Mouse (Mus musculus) ovary, adult 18-20 months (tissue): ENCODE data around the gene Fbxo27.
A peak's percentile ranks its signal among the peaks of the same experiment; 100 is the strongest.
"Not testable (repeated sequence)": the region's sequence is repeated elsewhere in the genome, so short reads cannot be mapped to it uniquely, and the experiment has no call there.

Source experiments
- DNase-seq: peaks from one replicate; pipeline ENCODE4 v3.0.0; 2022; ENCODE audit warnings: low spot score, mixed read lengths

Fbxo27 gene

DNA sequence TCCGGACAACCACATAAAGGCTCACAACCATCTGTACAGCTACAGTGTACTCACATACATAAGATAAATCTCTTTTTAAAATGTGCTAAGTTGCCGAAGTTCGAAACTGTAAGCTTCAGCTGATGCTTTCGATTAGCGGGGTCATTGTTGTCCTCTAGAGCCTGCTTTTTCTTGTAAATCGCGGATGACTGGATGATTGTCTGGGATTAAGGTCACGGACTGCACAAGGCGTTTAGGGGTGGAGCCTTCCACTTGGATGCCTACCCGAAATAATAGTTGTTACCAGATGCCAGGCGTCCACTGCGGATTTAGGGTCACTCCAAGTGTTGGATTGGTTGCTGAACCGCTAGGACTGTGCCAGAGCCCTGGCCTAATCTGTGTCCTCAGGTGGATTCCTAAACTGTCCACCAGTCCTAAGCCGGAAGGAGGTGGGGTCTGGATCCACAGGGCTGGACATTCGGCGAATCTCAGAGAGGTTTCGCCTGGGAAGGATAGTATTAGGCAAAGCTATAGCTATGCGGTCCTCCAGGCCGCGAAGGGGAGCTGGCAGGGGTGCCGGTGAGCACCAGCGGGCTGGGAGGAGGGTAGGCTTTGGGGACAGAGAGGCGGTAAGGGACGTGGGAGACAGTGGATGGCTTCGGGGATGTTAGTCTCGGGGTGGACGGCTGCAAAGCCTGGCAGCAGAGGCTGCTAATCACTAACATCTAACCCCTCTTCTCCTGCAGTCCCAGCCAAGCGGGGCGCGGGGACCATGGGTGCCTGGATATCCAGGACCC, at the start of gene Fbxo27:
TSS of gene Fbxo27 (plus strand) at position 305 of the 776 bp plus-strand sequence.
- no peak for DNase-seq

DNA sequence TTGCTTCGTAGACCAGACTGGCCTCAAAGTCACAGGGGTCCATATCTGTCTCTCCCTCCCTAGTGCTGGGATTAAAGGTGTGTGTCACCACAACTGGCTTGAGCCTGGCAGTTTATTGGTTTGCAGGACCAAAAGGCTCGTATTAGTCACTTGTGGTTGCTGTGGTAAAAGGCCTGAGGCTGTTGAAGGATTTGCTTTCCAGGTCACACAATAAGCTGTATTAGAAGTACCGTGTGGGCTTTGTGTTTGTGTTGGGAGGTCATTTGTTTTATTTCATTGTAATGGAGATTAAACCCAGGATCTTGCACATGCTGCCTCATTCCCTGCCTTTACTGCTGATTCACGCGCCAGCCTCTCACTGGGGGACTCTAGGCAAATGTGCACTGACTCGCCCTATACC, 47.3 kb upstream of the Fbxo27 start:
- no peak for DNase-seq

DNA sequence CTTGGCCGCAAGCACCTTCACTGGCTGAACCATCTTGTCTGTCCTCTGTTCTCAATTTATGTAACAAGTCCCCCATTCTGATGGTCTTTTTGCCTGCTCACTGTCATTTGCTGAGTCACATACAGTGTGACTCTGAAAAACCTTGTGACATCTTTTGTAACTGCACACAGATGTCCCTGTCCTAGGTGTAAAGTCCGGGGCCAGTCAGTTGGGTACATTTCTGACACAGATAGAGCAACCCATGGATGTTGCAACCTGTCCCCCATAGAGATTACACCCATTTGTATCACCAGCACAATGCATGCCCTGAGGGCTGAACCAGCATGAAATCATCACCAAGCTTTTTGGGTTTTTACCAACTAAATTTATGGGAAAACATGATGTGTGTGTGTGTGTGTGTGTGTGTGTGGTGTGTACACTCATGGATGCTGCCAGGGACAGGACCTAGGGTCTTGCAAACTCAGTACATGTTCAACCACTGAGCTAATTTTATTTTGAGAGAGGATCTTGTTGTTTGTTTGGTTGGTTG, 46.6 kb upstream of the Fbxo27 start:
- DNase-seq: no peak

DNA sequence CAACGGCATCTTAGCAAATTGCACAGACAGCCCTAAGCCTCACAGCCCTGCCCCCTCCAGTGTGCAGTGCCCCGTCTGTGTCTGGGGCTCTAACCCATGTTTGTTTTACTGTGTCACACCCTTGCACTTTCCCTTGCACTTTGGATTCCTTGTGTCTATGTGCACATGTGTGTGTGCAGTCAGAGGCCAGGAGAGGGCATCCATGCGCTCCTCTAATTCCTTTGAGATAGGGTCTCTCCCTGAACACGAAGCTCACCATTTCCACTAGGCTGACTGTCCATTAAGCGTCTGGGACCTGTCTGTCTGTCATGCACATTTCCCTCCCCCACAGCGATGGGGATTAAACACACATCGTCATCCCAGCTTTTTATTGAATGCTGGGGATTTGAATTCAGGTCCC, 45.6 kb upstream of the Fbxo27 start:
- DNase-seq: no peak

DNA sequence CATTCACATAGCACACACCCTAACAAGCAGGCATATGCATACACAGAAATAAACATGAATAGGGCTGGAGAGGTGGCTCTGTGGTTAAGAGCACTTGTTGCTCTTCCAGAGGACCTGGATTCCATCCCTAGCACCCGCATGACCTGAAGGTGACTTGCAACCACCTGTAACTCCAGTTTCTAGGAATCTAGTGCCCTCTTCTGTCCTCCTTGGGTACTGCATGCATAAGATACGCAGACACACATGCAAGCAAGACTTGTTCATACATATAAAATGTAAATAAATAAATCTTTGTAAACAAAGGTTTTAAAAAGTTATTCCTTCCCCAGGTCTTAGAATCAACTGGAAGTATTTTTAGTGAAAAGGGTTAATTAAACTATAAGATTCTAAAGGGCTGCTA, 41.5 kb upstream of the Fbxo27 start:
- DNase-seq: no peak

DNA sequence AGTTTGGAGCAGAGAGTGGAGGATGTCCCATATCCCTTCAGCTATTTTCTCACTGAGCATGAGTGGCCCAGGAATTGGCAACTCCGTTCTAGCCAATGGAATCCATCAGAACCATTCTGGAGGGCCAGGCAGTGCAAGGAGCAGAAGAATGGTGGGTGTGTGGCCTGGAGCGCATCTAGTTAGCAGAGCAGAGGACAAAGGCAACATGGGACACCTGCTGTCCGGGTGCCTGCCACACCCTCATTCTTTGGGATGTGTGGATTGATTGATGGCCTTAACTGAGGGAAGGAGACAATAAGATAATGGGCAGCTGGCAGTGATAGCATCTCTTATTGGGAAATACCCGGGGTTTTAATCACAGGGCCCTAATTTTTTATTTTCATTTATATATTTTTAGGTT, 36.2 kb upstream of the Fbxo27 start:
- DNase-seq: no peak

DNA sequence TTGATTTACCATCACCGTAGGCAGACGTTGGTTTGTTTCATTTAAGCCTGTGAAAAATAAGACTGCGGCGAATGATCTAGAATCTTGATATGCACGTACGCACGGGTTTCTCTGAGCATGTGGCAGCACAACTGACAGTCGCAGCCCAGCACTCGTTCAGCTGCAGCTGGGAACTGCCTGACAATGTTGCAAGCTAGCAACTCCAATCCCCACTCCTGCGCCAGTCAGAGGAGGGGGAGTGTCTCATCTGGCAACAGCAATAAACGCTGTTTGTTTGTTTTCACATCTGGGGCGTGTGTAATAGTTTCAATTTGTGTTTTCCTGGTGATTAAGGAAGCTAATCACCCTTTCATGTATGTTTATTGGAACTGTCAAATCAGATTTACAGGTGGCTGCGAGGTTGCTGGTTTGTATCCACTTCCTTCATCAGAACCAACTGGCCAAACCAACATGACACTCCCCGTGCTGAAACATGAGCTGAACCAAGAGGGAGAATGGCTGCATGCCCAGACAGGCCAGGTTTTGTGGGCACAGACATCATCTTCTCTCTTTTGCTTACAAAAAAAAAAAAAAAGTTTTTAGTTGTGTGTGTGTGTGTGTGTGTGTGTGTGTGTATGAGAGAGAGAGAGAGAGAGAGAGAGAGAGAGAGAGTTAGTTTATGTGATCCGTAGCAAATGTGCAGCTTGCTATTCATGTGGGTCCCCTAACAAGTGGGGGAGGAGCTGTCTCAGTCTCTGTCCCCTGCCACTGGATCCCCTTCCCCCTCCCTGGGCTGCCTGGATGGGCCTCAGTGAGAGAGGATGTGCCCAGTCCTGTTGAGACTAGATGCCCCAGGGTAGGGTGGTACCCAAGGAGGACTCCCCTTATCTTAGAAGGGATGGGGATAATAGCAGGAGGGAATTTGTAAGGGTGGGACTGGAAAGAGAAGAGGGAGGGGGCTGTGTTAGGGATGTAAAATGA, 26.7 kb upstream of the Fbxo27 start:
- DNase-seq: no peak

DNA sequence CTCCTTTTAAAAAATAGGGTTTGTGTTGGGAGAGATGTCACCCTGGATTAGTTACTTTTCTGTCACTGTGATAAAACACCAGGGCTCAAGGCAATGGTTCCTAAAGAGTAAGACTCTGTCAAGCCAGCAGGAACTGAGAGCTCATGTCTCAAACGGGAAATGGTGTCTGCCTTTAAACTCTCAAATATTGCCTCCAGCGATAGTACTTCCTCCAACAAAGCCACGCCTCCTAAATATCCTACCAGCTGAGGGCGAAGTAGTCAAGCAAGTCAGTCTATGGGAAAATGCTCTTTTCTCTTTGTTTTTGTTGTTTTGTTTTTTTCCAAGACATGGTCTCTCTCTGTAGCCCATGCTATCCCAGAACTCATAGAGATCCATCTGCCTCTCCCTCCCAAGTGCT, 21.5 kb upstream of the Fbxo27 start:
- DNase-seq: no peak

DNA sequence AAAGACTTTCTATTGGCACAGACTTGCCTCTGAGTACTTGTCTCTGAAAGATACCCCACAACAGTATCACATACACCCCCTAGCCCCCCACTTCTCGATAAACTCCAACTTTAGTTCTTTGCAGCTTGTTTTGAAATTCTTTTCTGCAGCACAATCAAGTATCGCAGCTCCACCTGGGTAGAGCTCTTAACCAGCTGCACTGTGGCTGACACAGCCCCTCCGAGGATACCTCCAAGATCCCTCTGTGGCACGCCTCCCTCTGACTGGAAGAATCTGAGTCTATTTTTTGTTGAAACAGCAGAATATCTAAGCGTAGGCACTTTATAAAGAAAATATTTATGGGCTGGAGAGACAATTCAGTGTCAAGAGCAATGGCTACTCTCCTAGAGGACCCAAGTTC, 20.4 kb upstream of the Fbxo27 start:
- DNase-seq: no peak

DNA sequence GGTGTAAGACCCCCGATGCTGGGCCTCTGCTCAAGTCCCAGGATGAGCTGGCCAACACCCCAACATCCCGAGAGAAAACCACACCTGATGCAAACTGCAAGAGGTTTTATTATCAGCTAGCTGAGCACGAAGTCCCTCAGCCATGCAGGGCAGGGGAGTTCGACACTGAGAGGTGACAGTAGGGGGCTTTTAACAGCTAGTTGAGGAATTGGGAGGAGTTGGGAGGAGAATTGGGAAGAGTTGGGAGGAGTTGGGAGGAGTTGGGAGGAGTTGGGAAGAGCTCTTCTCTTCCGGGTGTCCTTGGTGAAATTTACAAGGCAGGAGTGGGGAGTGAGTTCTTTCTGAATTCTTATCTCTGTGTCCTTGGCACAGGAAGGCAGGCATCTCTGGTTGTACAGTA, 19.9 kb upstream of the Fbxo27 start:
- not testable (repeated sequence) for DNase-seq

DNA sequence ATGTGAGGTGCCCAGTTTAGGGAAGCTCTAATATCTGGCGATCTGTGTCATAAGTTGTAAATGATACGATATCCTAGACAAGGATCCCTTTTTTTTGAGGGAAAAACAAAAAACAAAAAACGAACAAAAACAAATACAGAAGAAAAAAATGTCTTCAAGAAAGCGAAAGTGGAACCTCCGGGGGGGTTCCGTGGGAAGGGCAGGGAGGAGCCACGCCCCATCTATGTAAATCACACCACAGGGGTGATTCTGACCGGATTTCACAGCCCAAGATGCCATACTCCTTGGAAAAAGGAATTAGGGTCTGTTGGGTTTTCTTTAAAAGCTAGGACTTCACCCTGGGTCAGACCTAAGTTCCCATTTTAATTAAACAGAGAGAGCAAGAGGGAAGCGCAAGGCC, 17.7 kb upstream of the Fbxo27 start:
- no peak for DNase-seq

DNA sequence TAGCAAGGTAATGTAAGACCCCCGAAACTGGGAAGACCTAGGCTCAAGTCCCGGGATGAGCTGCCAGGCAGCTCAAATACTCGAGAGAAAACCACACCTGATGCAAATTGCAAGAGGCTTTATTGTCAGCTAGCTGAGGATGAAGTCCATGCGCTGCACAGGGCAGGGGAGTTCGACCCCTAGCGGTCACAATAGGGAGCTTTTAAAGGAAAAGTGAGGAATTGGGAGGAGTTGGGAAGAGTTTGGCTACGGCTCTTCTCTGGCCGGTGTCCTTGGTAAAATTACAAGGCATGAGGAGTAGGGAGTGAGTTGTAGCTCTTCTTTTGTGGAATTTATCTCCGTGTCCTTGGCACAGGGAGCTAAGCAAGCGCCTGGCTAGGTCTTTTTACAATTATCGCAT, 16.9 kb upstream of the Fbxo27 start:
- peak; percentile 69 for DNase-seq

DNA sequence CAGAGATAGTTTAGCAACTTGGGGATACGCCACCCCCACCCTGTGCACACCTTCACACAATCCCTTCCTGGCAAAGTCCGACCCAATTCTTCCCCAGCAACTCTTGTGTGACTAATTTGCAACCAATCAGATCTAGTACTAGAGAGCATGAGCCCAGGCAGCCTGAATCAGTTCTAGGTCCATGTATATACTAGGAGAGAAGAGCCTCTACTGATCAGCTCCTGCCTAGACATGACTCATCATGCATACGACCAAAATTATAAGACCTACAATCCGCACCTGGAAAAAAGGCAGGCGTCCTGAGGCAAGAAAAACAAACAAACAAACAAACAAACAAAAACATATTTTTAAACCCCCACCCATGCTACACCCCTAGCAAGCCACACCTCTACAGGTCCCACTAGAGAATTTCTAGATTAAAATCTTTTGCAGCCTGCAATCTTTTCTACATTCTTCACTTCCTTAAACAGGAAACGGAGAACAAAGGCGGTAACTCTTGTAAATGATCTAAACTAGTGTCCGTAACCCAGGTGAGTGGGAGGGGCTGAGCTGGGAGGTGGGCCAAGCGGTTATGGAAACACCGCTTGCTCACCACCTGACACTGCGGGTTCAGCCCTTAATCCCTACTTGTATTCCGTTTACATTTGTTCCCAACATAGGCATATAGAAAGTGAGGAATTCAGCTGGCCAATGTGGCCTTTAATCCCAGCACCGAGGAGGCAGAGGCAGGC, 15.7 kb upstream of the Fbxo27 start:
- no peak for DNase-seq

DNA sequence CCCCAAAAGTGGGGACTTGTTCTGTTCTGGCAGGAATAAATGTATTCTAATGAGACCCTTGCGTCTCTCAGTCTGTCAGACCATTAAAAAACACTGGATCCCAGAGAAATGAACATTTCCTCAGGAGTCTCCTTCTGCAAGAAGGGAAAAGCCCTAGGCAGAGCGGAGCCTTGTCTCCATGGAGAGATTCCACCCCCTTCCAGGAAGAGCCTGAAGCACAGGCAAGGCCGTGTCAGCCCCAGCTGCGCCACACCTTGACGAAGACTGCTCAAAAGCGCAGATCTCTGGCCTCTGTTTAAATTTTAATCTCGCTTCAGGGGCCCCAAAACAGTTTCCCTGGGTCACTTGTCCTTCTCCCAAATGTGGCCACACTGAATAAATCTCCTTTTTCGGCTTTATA, 15.0 kb upstream of the Fbxo27 start:
- no peak for DNase-seq

DNA sequence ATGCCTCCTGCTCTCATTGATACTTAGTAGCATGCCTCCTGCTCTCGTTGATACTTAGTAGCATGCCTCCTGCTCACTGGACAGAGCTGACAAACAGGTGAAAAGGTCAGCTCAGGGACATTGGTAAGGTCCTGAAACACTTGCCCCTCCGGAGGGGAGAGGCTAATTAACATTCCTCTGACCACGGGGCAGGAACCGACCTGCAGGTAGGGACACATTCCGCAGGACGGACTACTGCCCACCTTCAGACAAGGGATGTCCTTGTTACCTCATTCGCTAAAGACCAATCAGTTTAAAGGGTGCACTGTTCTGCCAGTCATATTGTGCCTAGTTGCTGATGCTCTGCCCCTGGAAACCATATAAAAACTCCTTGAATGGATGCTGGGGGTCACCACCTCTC, 1.6 kb upstream of the Fbxo27 start:
- no peak for DNase-seq

DNA sequence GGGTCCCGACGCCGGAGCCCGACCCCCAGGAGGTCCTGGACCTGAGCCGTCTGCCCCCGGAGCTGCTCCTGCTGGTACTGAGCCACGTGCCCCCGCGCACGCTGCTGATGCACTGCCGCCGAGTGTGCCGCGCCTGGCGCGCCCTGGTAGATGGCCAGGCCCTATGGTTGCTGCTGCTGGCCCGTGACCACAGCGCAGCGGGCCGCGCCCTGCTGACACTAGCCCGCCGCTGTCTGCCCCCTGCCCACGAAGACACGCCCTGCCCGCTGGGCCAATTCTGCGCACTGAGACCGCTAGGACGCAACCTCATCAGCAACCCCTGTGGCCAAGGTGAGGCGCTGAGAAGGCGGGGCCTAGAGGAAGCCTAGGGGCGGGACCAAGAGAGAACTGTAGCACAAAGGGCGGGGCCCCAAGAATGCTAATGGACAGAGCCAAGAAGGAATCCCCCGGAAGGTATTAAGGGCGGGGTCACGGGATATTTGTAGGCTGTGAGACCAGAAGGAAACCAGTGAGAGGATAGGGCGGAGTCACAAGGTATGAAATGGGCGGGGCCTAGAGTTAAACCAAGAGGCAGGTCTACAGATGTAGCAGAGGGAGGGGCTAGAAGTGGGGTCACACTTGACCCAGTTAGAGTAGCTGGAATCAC, 795 bp downstream of the Fbxo27 start:
- DNase-seq: peak; percentile 52

DNA sequence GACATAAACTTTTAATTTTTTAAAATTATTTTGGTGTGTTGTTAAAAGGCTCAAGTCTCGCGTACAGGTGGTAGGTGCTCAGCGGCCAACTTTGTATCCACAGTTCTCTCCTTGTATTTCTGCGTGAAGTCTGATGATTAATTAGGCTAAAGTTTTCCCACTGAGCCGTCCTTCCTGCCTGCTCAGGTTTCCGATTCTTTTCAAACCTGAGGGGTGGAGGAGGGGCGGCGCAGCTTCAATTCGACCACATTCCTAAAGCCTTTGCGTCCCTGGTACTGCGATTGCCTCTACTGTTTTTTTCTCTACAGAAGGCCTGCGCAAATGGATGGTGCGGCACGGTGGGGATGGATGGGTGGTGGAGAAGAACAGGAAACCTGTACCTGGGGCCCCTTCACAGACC, 1.8 kb downstream of the Fbxo27 start:
- no peak for DNase-seq

DNA sequence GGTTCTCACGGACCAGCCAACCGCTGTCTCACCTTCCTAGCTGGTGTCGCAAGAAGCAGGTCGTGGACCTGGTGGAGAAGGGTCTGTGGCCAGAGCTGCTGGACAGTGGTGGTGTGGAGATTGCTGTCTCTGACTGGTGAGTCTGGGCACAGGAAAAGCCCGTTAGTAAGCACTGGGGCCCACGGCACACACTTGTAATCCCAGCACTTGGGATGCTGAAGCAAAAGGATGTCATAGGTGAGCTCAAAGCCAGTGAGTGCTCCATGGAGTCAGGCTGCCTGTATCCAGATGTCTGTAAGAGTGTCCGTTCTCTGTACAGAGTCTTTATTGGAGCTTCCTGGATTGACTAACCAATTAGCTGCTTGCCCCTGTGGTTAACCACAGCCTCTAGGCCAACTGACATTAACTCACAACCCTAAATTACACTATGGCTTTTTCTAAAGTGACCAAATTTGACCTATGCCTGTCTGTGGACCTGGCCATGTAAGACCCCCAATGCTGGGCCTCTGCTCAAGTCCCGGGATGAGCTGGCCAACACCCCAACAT, 2.4 kb downstream of the Fbxo27 start:
- DNase-seq: no peak

DNA sequence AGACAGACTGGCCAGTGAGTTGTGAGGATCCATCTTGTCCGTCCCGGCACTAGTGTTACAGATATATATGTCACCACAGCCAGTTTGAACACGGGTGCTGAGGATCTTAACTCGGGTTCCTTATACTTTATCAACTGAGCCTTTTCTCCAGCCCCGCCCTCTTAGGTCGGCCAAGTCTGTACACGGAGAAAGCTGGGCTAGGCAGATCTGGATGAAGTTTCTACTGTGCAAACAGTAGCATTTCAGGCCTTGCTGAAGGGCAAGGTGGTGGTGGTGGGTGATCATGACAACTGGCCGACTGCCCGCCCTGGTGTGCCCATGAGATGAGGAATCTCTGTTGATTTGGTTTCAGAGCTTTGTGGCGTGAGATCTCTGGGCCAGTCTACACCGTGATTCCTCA, 4.6 kb downstream of the Fbxo27 start:
- DNase-seq: no peak

DNA sequence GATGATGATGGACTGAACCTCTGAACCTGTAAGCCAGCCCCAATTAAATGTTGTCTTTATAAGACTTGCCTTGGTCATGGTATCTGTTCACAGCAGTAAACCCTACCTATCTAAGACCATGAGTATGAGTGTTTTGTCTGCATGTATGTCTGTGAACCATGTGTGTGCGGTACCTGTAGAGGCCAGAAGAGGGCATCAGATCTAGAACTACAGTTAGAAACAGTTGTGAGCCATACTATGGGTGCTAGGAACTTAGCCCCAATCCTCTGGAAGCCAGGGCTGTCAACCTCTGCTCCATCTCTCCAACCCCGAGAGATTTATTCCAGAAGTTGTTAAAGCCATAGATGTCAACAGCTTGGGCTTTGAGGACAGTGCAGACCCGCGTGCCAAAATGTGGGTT, 7.6 kb downstream of the Fbxo27 start:
- no peak for DNase-seq

DNA sequence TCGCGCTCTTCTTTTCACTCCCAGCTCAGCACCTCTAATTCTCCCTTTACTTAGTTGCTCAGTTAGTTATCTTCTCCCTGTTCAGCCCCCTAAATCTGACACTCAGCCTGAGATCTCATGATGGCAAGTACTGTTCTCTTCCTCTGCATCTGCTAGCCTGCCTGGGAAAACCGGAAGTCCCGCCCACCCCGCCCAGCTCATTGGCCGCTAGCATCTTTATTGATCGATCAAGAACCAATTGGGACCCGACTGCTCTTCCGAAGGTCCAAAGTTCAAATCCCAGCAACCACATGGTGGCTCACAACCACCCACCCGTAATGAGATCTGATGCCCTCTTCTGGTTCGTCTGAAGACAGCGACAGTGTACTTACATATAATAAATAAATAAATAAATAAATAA, 8.7 kb downstream of the Fbxo27 start:
- DNase-seq: not testable (repeated sequence)
